Mouse (Mus musculus) limb, embryonic 14.5 days (tissue): ENCODE measurements at regions not wholly inside any gene's neighbourhood (a gene's known extent, or its start where the extent isn't known, plus 50 kb on each side); places are given as distances from the start of the nearest gene placed in this dataset.

ENCODE experiments used
- ATAC-seq: fragments of 200-750 bp; cut with Nextera tagmentation; 2 replicates; pipeline ENCODE4 v1.8.0; 2017; ENCODE audit warnings: low read depth, moderate number of reproducible peaks, moderate TSS enrichment; ENCODE audit not compliant: low FRiP score
- DNase-seq: peaks from one replicate; pipeline ENCODE4 v3.0.0-alpha.2; 2015; ENCODE audit warnings: low spot score
- H3K27ac ChIP-seq: fragments of 300-500 bp; sonication (generic); replicated peaks from 2 replicates; pipeline ENCODE4 v1.5.1; 2014; ENCODE audit warnings: low read depth, mild to moderate bottlenecking, low read length, moderate library complexity, mixed read lengths
- H3K27me3 ChIP-seq: fragments of 300-500 bp; sonication (generic); 2 replicates; pipeline ENCODE4 v1.6.1; 2014; ENCODE audit warnings: low read length, mixed read lengths; ENCODE audit not compliant: control insufficient read depth, insufficient read depth
- H3K36me3 ChIP-seq: fragments of 300-500 bp; sonication (generic); 2 replicates; pipeline ENCODE4 v1.6.1; 2014; ENCODE audit warnings: mild to moderate bottlenecking, low read length, moderate library complexity, mixed read lengths; ENCODE audit not compliant: control insufficient read depth, insufficient read depth
- H3K4me1 ChIP-seq: fragments of 300-500 bp; sonication (generic); 2 replicates; pipeline ENCODE4 v1.6.1; 2014; ENCODE audit warnings: antibody characterized with exemption, low read length, mixed read lengths; ENCODE audit not compliant: control insufficient read depth, insufficient read depth
- H3K4me2 ChIP-seq: fragments of 300-500 bp; sonication (generic); replicated peaks from 2 replicates; pipeline ENCODE4 v1.6.1; 2014; ENCODE audit warnings: low read depth, mild to moderate bottlenecking, low read length, moderate library complexity; ENCODE audit not compliant: severe bottlenecking
- H3K4me3 ChIP-seq: fragments of 300-500 bp; sonication (generic); replicated peaks from 2 replicates; pipeline ENCODE4 v1.5.1; 2014; ENCODE audit warnings: low read length
- H3K9ac ChIP-seq: fragments of 300-500 bp; sonication (generic); 2 replicates; pipeline ENCODE4 v1.6.1; 2014; ENCODE audit warnings: mild to moderate bottlenecking, low read depth, low read length, moderate library complexity; ENCODE audit not compliant: severe bottlenecking
- H3K9me3 ChIP-seq: fragments of 300-500 bp; sonication (generic); 2 replicates; pipeline ENCODE4 v1.6.1; 2016; ENCODE audit warnings: low read length; ENCODE audit not compliant: control insufficient read depth
- POLR2A ChIP-seq: fragments of 200-500 bp; IDR thresholded peaks from 2 replicates; pipeline ENCODE4 v1.8.0; 2012; ENCODE audit warnings: inconsistent platforms, mild to moderate bottlenecking, moderate library complexity, borderline replicate concordance; ENCODE audit not compliant: insufficient read depth, insufficient read length; ENCODE audit errors: extremely low read depth
- WGBS: fragments of 180-500 bp; shearing (Covaris S2); extraction: QIAGEN DNeasy Blood & Tissue Kit; methylation state at CpG from one replicate; pipeline ENCODE4 v1.1.7; 2014; 5-methylcytosine and 5-hydroxymethylcytosine counted together

- Histone ChIP-seq H3K9me3 (no peaks in the 10 kb centered on the region), H3K27ac (no peak overlapping the region), H3K4me1 (no peaks in the 10 kb centered on the region), H3K4me2 (no peak overlapping the region), H3K27me3 (no peaks in the 10 kb centered on the region), H3K4me3 (no peak overlapping the region), H3K9ac (no peak overlapping the region), H3K36me3 (no peaks in the 10 kb centered on the region)
- ATAC-seq (no peak), DNase-seq (no peak)
- 76% methylated on average over 3 of the region's 3 CpGs for WGBS
- no peak for TF ChIP-seq POLR2A
Observed at GRCm38 (mm10) chr4:140427039-140427438, 180.5 kb upstream of the Igsf21 start.

GRCm38 (mm10) chr4:140423791-140424190, 177.2 kb upstream of the Igsf21 start:
- no peaks in the 10 kb centered on the region for H3K36me3 ChIP-seq
- no peak for TF ChIP-seq POLR2A
- no peaks in the 10 kb centered on the region for H3K4me1 ChIP-seq
- no peaks in the 10 kb centered on the region for H3K9me3 ChIP-seq
- H3K27ac ChIP-seq, result no peak overlapping the region
- H3K9ac ChIP-seq, result no peak overlapping the region
- 86% methylated on average over 10 of the region's 10 CpGs for WGBS
- no peaks in the 10 kb centered on the region for H3K27me3 ChIP-seq
- DNase-seq (no peak), ATAC-seq (no peak)
- no peak overlapping the region for H3K4me3 ChIP-seq
- H3K4me2 ChIP-seq, result no peak overlapping the region

- 64% methylated on average over 7 of the region's 7 CpGs for WGBS
- Histone ChIP-seq H3K4me3 (no peak overlapping the region), H3K9ac (no peak overlapping the region), H3K27me3 (no peaks in the 10 kb centered on the region), H3K4me2 (no peak overlapping the region), H3K27ac (no peak overlapping the region), H3K9me3 (no peaks in the 10 kb centered on the region), H3K4me1 (no peaks in the 10 kb centered on the region), H3K36me3 (no peaks in the 10 kb centered on the region)
- ATAC-seq (no peak), DNase-seq (no peak)
- no peak for TF ChIP-seq POLR2A
Observed at GRCm38 (mm10) chr4:140421926-140422585, 175.5 kb upstream of the Igsf21 start.

GRCm38 (mm10) chr4:140419720-140420412, 173.3 kb upstream of the Igsf21 start:
- DNase-seq (no peak), ATAC-seq (no peak)
- 51% methylated on average over 15 of the region's 15 CpGs for WGBS
- H3K4me1 ChIP-seq, result no peaks in the 10 kb centered on the region
- H3K27me3 ChIP-seq, result no peaks in the 10 kb centered on the region
- H3K27ac ChIP-seq, result no peak overlapping the region
- no peak overlapping the region for H3K4me2 ChIP-seq
- no peaks in the 10 kb centered on the region for H3K36me3 ChIP-seq
- no peak overlapping the region for H3K9ac ChIP-seq
- TF ChIP-seq POLR2A, result no peak
- H3K4me3 ChIP-seq, result no peak overlapping the region
- H3K9me3 ChIP-seq, result no peaks in the 10 kb centered on the region

- Histone ChIP-seq H3K27me3 (no peaks in the 10 kb centered on the region), H3K27ac (no peak overlapping the region), H3K4me1 (no peaks in the 10 kb centered on the region), H3K9ac (no peak overlapping the region), H3K36me3 (no peaks in the 10 kb centered on the region), H3K9me3 (no peaks in the 10 kb centered on the region), H3K4me2 (no peak overlapping the region), H3K4me3 (no peak overlapping the region)
- ATAC-seq (no peak), DNase-seq (no peak)
- WGBS, result 72% methylated on average over 17 of the region's 17 CpGs
- TF ChIP-seq POLR2A, result no peak
Observed at GRCm38 (mm10) chr4:140412312-140412930, 165.8 kb upstream of the Igsf21 start.
